Mouse (Mus musculus): ENCODE measurements around the gene Tox2.

DNA sequence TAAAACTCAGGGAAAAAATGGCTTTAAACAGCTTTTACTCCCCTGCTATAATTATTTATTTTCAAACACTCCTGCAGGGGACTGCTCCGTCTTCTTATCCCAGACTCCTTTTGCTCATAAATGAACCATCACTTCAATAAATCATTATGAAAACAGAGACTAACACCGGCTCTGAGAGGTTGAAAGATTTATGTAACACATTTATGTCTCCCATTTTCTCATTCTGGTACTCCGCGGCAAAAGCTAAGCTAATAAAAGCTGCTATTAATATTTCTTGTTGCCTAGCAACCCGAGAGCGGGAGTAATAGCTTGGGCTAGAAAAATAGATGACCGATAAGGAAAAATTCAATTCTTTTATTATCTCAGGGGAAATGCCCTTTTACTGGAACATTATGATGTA is 81.9 kb downstream of the Tox2 start:
- TF ChIP-seq CTCF (IDR thresholded peaks at IDR 0.05; ENCODE audit: control insufficient read depth, insufficient read depth, low read length), result no peak
- TF ChIP-seq POLR2A (IDR thresholded peaks at IDR 0.05; ENCODE audit: borderline replicate concordance, control insufficient read depth, low read depth, low read length), result no peak
